7 mouse cellular contexts compared by ENCODE assay signal in genomic region chr11:115536856-115537568, GRCm38 (mm10). TPM values are rescaled to one million over a fixed set of nuclear protein-coding genes. Genes with fewer than 3 reads are reported as not detected.
DNase-seq lines count a peak whose midpoint lies in the region; ATAC-seq and TF ChIP-seq lines count a peak whose summit lies in the region.

No protein-coding gene starts in this region.

- DNase-seq in kidney, postnatal 14 days = no peak
- DNase-seq in intestine, embryonic 14.5 days (ENCODE audit: low spot score) = peak; percentile 54
- DNase-seq in gastrocnemius, adult 18-20 months (ENCODE audit: low spot score) = no peak

- peak overlapping the region; percentile 54; the same call in 1 of the 2 replicates for H3K4me2 ChIP-seq in kidney, embryonic 16.5 days (replicated peaks; ENCODE audit: low read depth, low read length)
- peak overlapping the region; percentile 48 for H3K4me2 ChIP-seq in intestine, embryonic 14.5 days (ENCODE audit: low read length)

- H3K4me1 ChIP-seq in kidney, embryonic 16.5 days (ENCODE audit: insufficient read depth, low read length) = peaks cover 13% of the 10 kb centered on the region
- peaks cover 49% of the 10 kb centered on the region for H3K4me1 ChIP-seq in E14TG2a.4 (replicated peaks; ENCODE audit: low read depth, low read length)
- H3K4me1 ChIP-seq in brown adipose tissue, adult 24 weeks (ENCODE audit: control insufficient read depth, insufficient read depth, insufficient read length, low read length) = 0 out of 2 replicates have a peak, but pooled peaks cover 2% of the 10 kb centered on the region
- H3K4me1 ChIP-seq in intestine, embryonic 14.5 days (replicated peaks; ENCODE audit: control insufficient read depth, insufficient read depth, low read length) = peaks cover 8% of the 10 kb centered on the region; the same call in 1 of the 2 replicates

- WGBS in kidney, embryonic 16.5 days = 81% methylated on average over 10 of the region's 10 CpGs
- 83% methylated on average over 10 of the region's 10 CpGs for WGBS in intestine, embryonic 14.5 days

- no peaks in the 10 kb centered on the region for H3K9me3 ChIP-seq in kidney, embryonic 16.5 days (ENCODE audit: low read length)
- no peaks in the 10 kb centered on the region for H3K9me3 ChIP-seq in E14TG2a.4 (ENCODE audit: low read length)
- no peaks in the 10 kb centered on the region for H3K9me3 ChIP-seq in intestine, embryonic 14.5 days (ENCODE audit: control insufficient read depth, low read length)

- peak overlapping the region; percentile 100 for H3K27ac ChIP-seq in kidney, embryonic 16.5 days (ENCODE audit: low read length)
- H3K27ac ChIP-seq in brown adipose tissue, adult 24 weeks (replicated peaks; ENCODE audit: low read depth, low read length) = peak overlapping the region; percentile 78
- H3K27ac ChIP-seq in intestine, embryonic 14.5 days (ENCODE audit: low read depth) = peak overlapping the region; percentile 99

- H3K4me3 ChIP-seq in kidney, embryonic 16.5 days (ENCODE audit: low read length) = no peak overlapping the region
- peak overlapping the region; percentile 76 for H3K4me3 ChIP-seq in E14TG2a.4 (replicated peaks; ENCODE audit: low read length)
- peak overlapping the region; percentile 54 for H3K4me3 ChIP-seq in brown adipose tissue, adult 24 weeks (ENCODE audit: insufficient read depth, low read depth, low read length)
- H3K4me3 ChIP-seq in intestine, embryonic 14.5 days (ENCODE audit: low read depth, low read length) = peak overlapping the region; percentile 97; the same call in 1 of the 2 replicates

- no peak overlapping the region for H3K9ac ChIP-seq in kidney, embryonic 16.5 days (replicated peaks; ENCODE audit: low read length)
- H3K9ac ChIP-seq in intestine, embryonic 14.5 days (ENCODE audit: low read length) = no peak overlapping the region

- 0 out of 2 replicates have a peak, but pooled peaks have one; percentile 20 for ATAC-seq in kidney, embryonic 16.5 days (ENCODE audit: low FRiP score, low TSS enrichment)
- ATAC-seq in intestine, embryonic 14.5 days (replicated peaks; ENCODE audit: low FRiP score, low TSS enrichment, low read depth) = no peak
- 0 out of 2 replicates have a peak, but pooled peaks have one; percentile 10 for ATAC-seq in monocyte, adult 5-6 weeks (replicated peaks; ENCODE audit: insufficient number of reproducible peaks, low FRiP score, low TSS enrichment, poor library complexity, severe bottlenecking)

- peaks cover 20% of the 10 kb centered on the region for H3K36me3 ChIP-seq in kidney, embryonic 16.5 days (ENCODE audit: insufficient read depth, low read length)
- peaks cover 29% of the 10 kb centered on the region for H3K36me3 ChIP-seq in E14TG2a.4 (ENCODE audit: insufficient read depth, low read length)
- H3K36me3 ChIP-seq in intestine, embryonic 14.5 days (ENCODE audit: control insufficient read depth, insufficient read depth, low read length) = peaks cover 25% of the 10 kb centered on the region

- no peak for TF ChIP-seq CTCF in E14TG2a.4 (conservative IDR thresholded peaks at IDR 0.05; ENCODE audit: low read length)

- no peaks in the 10 kb centered on the region for H3K27me3 ChIP-seq in kidney, embryonic 16.5 days (ENCODE audit: insufficient read depth, low read length)
- H3K27me3 ChIP-seq in E14TG2a.4 (ENCODE audit: insufficient read depth, low read length) = no peaks in the 10 kb centered on the region
- H3K27me3 ChIP-seq in intestine, embryonic 14.5 days (replicated peaks; ENCODE audit: control insufficient read depth, insufficient read depth, low read length) = no peaks in the 10 kb centered on the region

RNA-seq across cellular contexts. Expression of gene Sumo2, which starts 0.9 kb away (rescaled TPM):
- 939 and 944 TPM in 2 replicates for polyA plus RNA-seq in kidney, embryonic 16.5 days (2015; fragmentation: Nextera tagmentation; extraction: Ambion mirVana)
- polyA plus RNA-seq in brown adipose tissue, adult 24 weeks (2012; ENCODE audit: insufficient read depth, insufficient read length, missing spikeins) = 310 and 336 TPM in 2 replicates
- 891 and 947 TPM in 2 replicates for polyA plus RNA-seq in intestine, embryonic 14.5 days (2014; fragmentation: Nextera tagmentation; extraction: Ambion mirVana)
- total RNA-seq in monocyte, adult 5-6 weeks (2017) = 356 to 417 TPM (median 357 TPM) in 3 replicates
- total RNA-seq in gastrocnemius, adult 18-20 months (2021) = 100 to 1,000 TPM; 146 TPM

RNA-seq across cellular contexts. Expression of gene Jpt1, which starts 22.8 kb away (rescaled TPM):
- polyA plus RNA-seq in kidney, embryonic 16.5 days (2015; fragmentation: Nextera tagmentation; extraction: Ambion mirVana) = 457 and 461 TPM in 2 replicates
- polyA plus RNA-seq in brown adipose tissue, adult 24 weeks (2012; ENCODE audit: insufficient read depth, insufficient read length, missing spikeins) = 21.2 and 21.5 TPM in 2 replicates
- polyA plus RNA-seq in intestine, embryonic 14.5 days (2014; fragmentation: Nextera tagmentation; extraction: Ambion mirVana) = 573 and 633 TPM in 2 replicates
- 230 to 253 TPM (median 234 TPM) in 3 replicates for total RNA-seq in monocyte, adult 5-6 weeks (2017)
- 10 to 100 TPM; 49.7 to 52.4 TPM for total RNA-seq in gastrocnemius, adult 18-20 months (2021)

RNA-seq across cellular contexts. Expression of gene Nup85, which starts 27.2 kb away (rescaled TPM):
- 180 and 184 TPM in 2 replicates for polyA plus RNA-seq in kidney, embryonic 16.5 days (2015; fragmentation: Nextera tagmentation; extraction: Ambion mirVana)
- polyA plus RNA-seq in brown adipose tissue, adult 24 weeks (2012; ENCODE audit: insufficient read depth, insufficient read length, missing spikeins) = 12.4 and 15.7 TPM in 2 replicates
- polyA plus RNA-seq in intestine, embryonic 14.5 days (2014; fragmentation: Nextera tagmentation; extraction: Ambion mirVana) = 192 TPM in 2 replicates
- 44.3 to 90.7 TPM (median 75.8 TPM) in 3 replicates for total RNA-seq in monocyte, adult 5-6 weeks (2017)
- 10 to 100 TPM; 17.8 to 18.0 TPM for total RNA-seq in gastrocnemius, adult 18-20 months (2021)

RNA-seq across cellular contexts. Expression of gene Nt5c, which starts 45.4 kb away (rescaled TPM):
- polyA plus RNA-seq in kidney, embryonic 16.5 days (2015; fragmentation: Nextera tagmentation; extraction: Ambion mirVana) = 77.6 and 82.1 TPM in 2 replicates
- 19.1 and 20.9 TPM in 2 replicates for polyA plus RNA-seq in brown adipose tissue, adult 24 weeks (2012; ENCODE audit: insufficient read depth, insufficient read length, missing spikeins)
- 115 and 133 TPM in 2 replicates for polyA plus RNA-seq in intestine, embryonic 14.5 days (2014; fragmentation: Nextera tagmentation; extraction: Ambion mirVana)
- total RNA-seq in monocyte, adult 5-6 weeks (2017) = 154 to 190 TPM (median 179 TPM) in 3 replicates
- total RNA-seq in gastrocnemius, adult 18-20 months (2021) = 1 to 10 TPM; 6.2 to 6.8 TPM

Comparison
In these comparisons a context has a peak if more than half of its experiments do, and no peak if none do; other contexts are left out.
1. RNA of gene Jpt1, which starts 22.8 kb away (polyA plus RNA-seq): 573 to 633 TPM in intestine, embryonic 14.5 days and 457 to 461 TPM in kidney, embryonic 16.5 days; 21.2 to 21.5 TPM in brown adipose tissue, adult 24 weeks; every median in the first group is over 10 times any median in the second.
2. RNA of gene Nup85, which starts 27.2 kb away (polyA plus RNA-seq): 192 TPM in intestine, embryonic 14.5 days and 180 to 184 TPM in kidney, embryonic 16.5 days; 12.4 to 15.7 TPM in brown adipose tissue, adult 24 weeks; every median in the first group is over 10 times any median in the second.
3. Peak in every context shown above with its lines, with median percentiles within 50 percentile points of each other: H3K27ac ChIP-seq.